Mouse (Mus musculus) ES-E14 (cell line): Measurements from ENCODE around the gene Med25. TPM values are rescaled to one million over a fixed set of nuclear protein-coding genes. Genes with fewer than 3 reads are reported as not detected.

ENCODE experiments used
- DNase-seq: peaks from one replicate; pipeline ENCODE4 v3.0.0-alpha.2; 2013; ENCODE audit warnings: low read depth, low spot score
- H3K27ac ChIP-seq: 2 replicates; pipeline ENCODE4 v1.5.1; 2012; ENCODE audit warnings: low read depth, mild to moderate bottlenecking, low read length, moderate library complexity, mixed read lengths; ENCODE audit not compliant: poor library complexity, insufficient read depth, severe bottlenecking
- H3K36me3 ChIP-seq: 2 replicates; pipeline ENCODE4 v1.6.1; 2012; ENCODE audit warnings: mild to moderate bottlenecking, low read length, moderate library complexity, mixed read lengths; ENCODE audit not compliant: control insufficient read depth, poor library complexity, insufficient read depth, severe bottlenecking
- H3K4me1 ChIP-seq, 2 experiments: fragments of 150-350 bp in 1 of 2; sonication (generic) in 1 of 2; 2 replicates each; pipeline ENCODE4 v1.6.1; 2012; ENCODE audit warnings: low read length in 2 of 2, mild to moderate bottlenecking in 1 of 2, mixed read lengths in 1 of 2; ENCODE audit not compliant: control insufficient read depth in 2 of 2, insufficient read depth in 2 of 2, poor library complexity in 1 of 2
- H3K4me3 ChIP-seq, 2 experiments: fragments of 150-350 bp in 1 of 2; sonication (generic) in 1 of 2; 2 replicates each; pipeline ENCODE4 v1.5.1; 2012; ENCODE audit warnings: low read length in 2 of 2, low read depth in 1 of 2, mild to moderate bottlenecking in 1 of 2, mixed read lengths in 1 of 2; ENCODE audit not compliant: insufficient read depth in 1 of 2, poor library complexity in 1 of 2, severe bottlenecking in 1 of 2
- H3K9ac ChIP-seq: 2 replicates; pipeline ENCODE4 v1.6.1; 2012; ENCODE audit warnings: low read depth, mild to moderate bottlenecking, low read length, mixed read lengths; ENCODE audit not compliant: poor library complexity, insufficient read depth, severe bottlenecking
- H3K9me3 ChIP-seq: fragments of 150-350 bp; sonication (generic); 2 replicates; pipeline ENCODE4 v1.6.1; 2012; ENCODE audit warnings: low read depth, mild to moderate bottlenecking, low read length; ENCODE audit not compliant: control insufficient read depth, insufficient read depth
- CHD2 ChIP-seq: IDR thresholded peaks from 2 replicates; pipeline ENCODE4 v1.6.1; 2014; ENCODE audit warnings: mild to moderate bottlenecking, low read depth, low read length, inconsistent platforms
- HCFC1 ChIP-seq: IDR thresholded peaks from 2 replicates; pipeline ENCODE4 v1.6.1; 2012; ENCODE audit warnings: low read length, inconsistent platforms, borderline replicate concordance; ENCODE audit not compliant: insufficient read depth
- MAFK ChIP-seq: IDR thresholded peaks from 2 replicates; pipeline ENCODE4 v1.6.1; 2014; ENCODE audit warnings: mild to moderate bottlenecking, low read depth, low read length, inconsistent platforms; ENCODE audit not compliant: insufficient read depth
- ZC3H11A ChIP-seq: IDR thresholded peaks from 2 replicates; pipeline ENCODE4 v1.6.1; 2012; ENCODE audit warnings: low read depth, mild to moderate bottlenecking, inconsistent platforms, low read length, borderline replicate concordance
- ZNF384 ChIP-seq: IDR thresholded peaks from 2 replicates; pipeline ENCODE4 v1.6.1; 2012; ENCODE audit warnings: low read depth, low read length, inconsistent platforms
- in situ Hi-C, 2 experiments: fragments of 600-800 bp; cut with MboI; formaldehyde crosslinking; loops; one replicate each; pipeline ENCODE4 v1.15.1; 2025; ENCODE audit warnings: low sequenced_read_pairs in 2 of 2, inconsistent platforms in 1 of 2; ENCODE audit not compliant: unreplicated experiment in 2 of 2
- total RNA-seq: library from RNA; depleted of rRNA; stranded (reverse); fragments of 300-350 nt; gene quantifications from 2 replicates; pipeline ENCODE4 v1.2.3, GENCODE M21; 2012; rRNA removed

Med25 gene
- total RNA-seq = 88.2 and 121 TPM in 2 replicates

GRCm38 (mm10) chr7:44892276-44892921 lies at the start of gene Med25:
Med25 (minus strand) TSS chr7:44892712.
- in situ Hi-C loops = no loop called here
- Histone ChIP-seq H3K36me3 (peaks cover 22% of the 10 kb centered on the region), H3K9ac (peak within 1 kb of the TSS; percentile 90), H3K9me3 (no peaks in the 10 kb centered on the region), H3K4me1 (peaks cover 0 to 10% of the 10 kb centered on the region in 2 experiments; a peak in 1 of 4 replicates), H3K27ac (peak within 1 kb of the TSS; percentile 92), H3K4me3 (peak within 1 kb of the TSS; percentile 83 to 98)
- DNase-seq = peak; percentile 82
- no peak for TF ChIP-seq ZNF384
- TF ChIP-seq HCFC1 = peak; percentile 91

GRCm38 (mm10) chr7:44938680-44939079 lies 46.2 kb upstream of the Med25 start:
- H3K36me3 ChIP-seq = no peaks in the 10 kb centered on the region
- no peaks in the 10 kb centered on the region for H3K4me1 ChIP-seq
- no peaks in the 10 kb centered on the region for H3K9me3 ChIP-seq

GRCm38 (mm10) chr7:44929204-44930151 lies 37.0 kb upstream of the Med25 start, which contains the start of gene Ap2a1:
Ap2a1 (minus strand) TSS chr7:44929496.
- Histone ChIP-seq H3K27ac (peak within 1 kb of the TSS; percentile 13; the same call in 1 of the 2 replicates), H3K36me3 (peaks cover 2% of the 10 kb centered on the region; the same call in 1 of the 2 replicates), H3K9ac (peak within 1 kb of the TSS; percentile 82), H3K4me1 (peaks cover 0 to 10% of the 10 kb centered on the region in 2 experiments; a peak in 1 of 4 replicates), H3K4me3 (peak within 1 kb of the TSS; percentile 79 to 94), H3K9me3 (no peaks in the 10 kb centered on the region)
- peak; percentile 100 for DNase-seq
- TF ChIP-seq CHD2 = peak; percentile 94
- no peak for TF ChIP-seq HCFC1
- in situ Hi-C loops = no loop called here

More at GRCm38 (mm10) chr7:44938680-44939079, 46.2 kb upstream of the Med25 start:
- Histone ChIP-seq H3K9ac (no peak overlapping the region), H3K27ac (no peak overlapping the region), H3K4me3 (peak overlapping the region in 1 of 2 experiments; percentile 9; a peak in 1 of 4 replicates)
- DNase-seq = peak; percentile 72
- in situ Hi-C loops = no loop called here
- TF ChIP-seq HCFC1 (no peak), CHD2 (peak; percentile 90)

GRCm38 (mm10) chr7:44928570-44928969 lies 36.1 kb upstream of the Med25 start:
- Histone ChIP-seq H3K4me3 (peak overlapping the region; percentile 79 to 94), H3K27ac (no peak overlapping the region), H3K36me3 (peaks cover 2% of the 10 kb centered on the region; the same call in 1 of the 2 replicates), H3K9me3 (no peaks in the 10 kb centered on the region), H3K4me1 (peaks cover 0 to 10% of the 10 kb centered on the region in 2 experiments; a peak in 1 of 4 replicates), H3K9ac (peak overlapping the region; percentile 82)
- DNase-seq = no peak
- in situ Hi-C loops = no loop called here
- no peak for TF ChIP-seq MAFK
- no peak for TF ChIP-seq ZC3H11A
- no peak for TF ChIP-seq HCFC1
- TF ChIP-seq CHD2 = no peak
- no peak for TF ChIP-seq ZNF384
